Mouse (Mus musculus): Measurements from ENCODE around the gene Pcolce2.

DNA sequence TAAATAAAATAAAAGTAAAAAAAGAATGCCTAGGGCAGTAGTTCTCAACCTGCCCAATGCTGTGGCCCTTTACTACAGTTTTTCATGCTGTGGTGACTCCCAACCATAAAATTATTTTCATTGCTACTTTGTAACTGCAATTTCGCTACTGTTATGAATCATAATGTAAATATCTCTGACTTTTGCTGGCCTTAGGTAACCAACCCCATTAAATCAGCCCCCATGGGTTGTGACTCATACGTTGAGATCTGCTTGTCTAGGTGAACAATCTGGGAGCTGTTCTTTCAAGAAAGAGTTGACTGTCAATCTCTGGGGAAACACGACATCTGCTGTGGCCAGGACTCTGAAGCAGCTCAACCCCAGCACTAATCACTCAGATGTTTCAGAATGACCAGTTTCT is 13.3 kb upstream of the Pcolce2 start:
- no peak for TF ChIP-seq CTCF (IDR thresholded peaks at IDR 0.05; ENCODE audit: borderline replicate concordance, control insufficient read depth, extremely low read depth, insufficient read depth, low read length, poor library complexity)
- TF ChIP-seq POLR2A (IDR thresholded peaks at IDR 0.05; ENCODE audit: control insufficient read depth, extremely low read depth, insufficient read depth, low read length, poor library complexity) = no peak

Data from thymus, adult 2 months (tissue).